Mouse (Mus musculus) lung, adult 18-20 months (tissue): ENCODE results near the gene Sptb.
A peak's percentile ranks its signal among the peaks of the same experiment; 100 is the strongest.

ENCODE experiments used
- DNase-seq, 2 experiments: peaks; one replicate each; pipeline ENCODE4 v3.0.0; 2022; ENCODE audit warnings: mixed read lengths in 2 of 2

The Sptb gene

GRCm38 (mm10) chr12:76710351-76711100, at the start of gene Sptb:
TSS of gene Sptb (minus strand) at chr12:76710547.
- DNase-seq = peak; percentile 7 to 28

- peak in 1 of 2 experiments; percentile 44 for DNase-seq
Measured at GRCm38 (mm10) chr12:76752652-76753318, 42.4 kb upstream of the Sptb start.

- DNase-seq = no peak
Measured at GRCm38 (mm10) chr12:76750866-76751459, 40.6 kb upstream of the Sptb start.

- DNase-seq = no peak
Measured at GRCm38 (mm10) chr12:76727955-76728354, 17.6 kb upstream of the Sptb start.

- no peak for DNase-seq
Measured at GRCm38 (mm10) chr12:76722026-76722425, 11.7 kb upstream of the Sptb start.

GRCm38 (mm10) chr12:76720572-76720971, 10.2 kb upstream of the Sptb start:
- DNase-seq = no peak

- DNase-seq = no peak
Measured at GRCm38 (mm10) chr12:76718384-76718783, 8.0 kb upstream of the Sptb start.

GRCm38 (mm10) chr12:76709795-76710350, 474 bp downstream of the Sptb start:
- DNase-seq = peak; percentile 58

- DNase-seq = peak; percentile 22 to 44
Measured at GRCm38 (mm10) chr12:76708956-76709794, 1.2 kb downstream of the Sptb start.

GRCm38 (mm10) chr12:76708181-76708580, 2.2 kb downstream of the Sptb start:
- DNase-seq = no peak

GRCm38 (mm10) chr12:76696380-76696935, 13.9 kb downstream of the Sptb start:
- no peak for DNase-seq

GRCm38 (mm10) chr12:76695773-76696172, 14.6 kb downstream of the Sptb start:
- DNase-seq = no peak

GRCm38 (mm10) chr12:76694801-76695505, 15.4 kb downstream of the Sptb start:
- peak; percentile 7 to 23 for DNase-seq

GRCm38 (mm10) chr12:76687498-76688200, 22.7 kb downstream of the Sptb start:
- DNase-seq = no peak

- no peak for DNase-seq
Measured at GRCm38 (mm10) chr12:76685647-76686046, 24.7 kb downstream of the Sptb start.

- no peak for DNase-seq
Measured at GRCm38 (mm10) chr12:76684493-76684892, 25.9 kb downstream of the Sptb start.

GRCm38 (mm10) chr12:76681937-76682336, 28.4 kb downstream of the Sptb start:
- no peak for DNase-seq

GRCm38 (mm10) chr12:76677068-76677467, 33.3 kb downstream of the Sptb start:
- no peak for DNase-seq

GRCm38 (mm10) chr12:76676477-76676876, 33.9 kb downstream of the Sptb start:
- DNase-seq = no peak

GRCm38 (mm10) chr12:76675364-76675763, 35.0 kb downstream of the Sptb start:
- no peak for DNase-seq

GRCm38 (mm10) chr12:76673794-76674222, 36.5 kb downstream of the Sptb start:
- DNase-seq = no peak
